Mouse (Mus musculus): ENCODE measurements around the gene Shcbp1l.

DNA sequence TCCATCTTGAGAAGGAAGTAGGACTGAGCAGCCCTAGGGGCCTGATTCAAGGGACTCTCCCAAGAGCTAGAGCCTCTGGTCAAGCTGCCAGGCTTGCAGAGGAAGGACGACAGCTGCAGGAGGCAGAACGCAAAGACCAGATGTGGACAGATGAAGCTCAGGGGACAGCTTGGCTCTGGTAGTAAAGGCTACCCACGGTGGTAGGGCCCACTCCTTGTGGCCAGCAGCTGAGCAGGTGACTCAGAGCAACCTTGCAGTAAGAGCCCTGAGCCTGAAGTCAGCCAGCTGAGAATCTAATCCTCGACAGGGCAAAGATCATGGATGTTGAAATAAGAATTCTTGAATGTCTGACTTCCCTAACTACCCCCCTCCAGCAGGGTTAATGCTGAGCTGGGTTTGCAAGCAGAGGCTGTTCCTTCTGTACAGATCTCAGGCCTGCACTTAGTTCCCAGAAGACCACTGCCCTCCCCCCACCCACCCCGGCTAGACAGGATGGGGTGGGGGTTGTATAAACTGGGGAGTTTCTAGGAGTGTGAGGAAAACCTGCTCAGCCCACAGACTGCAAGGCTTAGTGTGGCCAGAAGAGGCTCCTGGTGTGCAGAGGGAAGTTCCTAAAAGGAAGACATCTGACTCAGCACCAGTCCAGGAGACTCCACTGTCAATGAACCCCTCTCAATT, 76.8 kb downstream of the Shcbp1l start:
- TF ChIP-seq CTCF (IDR thresholded peaks at IDR 0.05; ENCODE audit: low read depth, low read length), result no peak
- TF ChIP-seq POLR2A (IDR thresholded peaks at IDR 0.05; ENCODE audit: extremely low read depth, insufficient read depth, low read length), result no peak

Measured in liver, adult 2 months (tissue).